Mouse (Mus musculus): ENCODE measurements around the gene Myo1d.
"Not testable (repeated sequence)": the region's sequence is repeated elsewhere in the genome, so short reads cannot be mapped to it uniquely, and the experiment has no call there.

The Myo1d gene

GRCm38 (mm10) chr11:80484191-80484791 lies 295.5 kb downstream of the Myo1d start:
- no peak for DNase-seq (ENCODE audit: low read depth in 1 of 2, low spot score in 2 of 2)

- DNase-seq (ENCODE audit: low read depth in 1 of 2, low spot score in 2 of 2), result no peak
Measured at GRCm38 (mm10) chr11:80483536-80484067, 296.2 kb downstream of the Myo1d start.

GRCm38 (mm10) chr11:80482921-80483320 lies 296.9 kb downstream of the Myo1d start:
- no peak for DNase-seq (ENCODE audit: low read depth in 1 of 2, low spot score in 2 of 2)

- no peak for DNase-seq (ENCODE audit: low read depth in 1 of 2, low spot score in 2 of 2)
Measured at GRCm38 (mm10) chr11:80482347-80482746, 297.5 kb downstream of the Myo1d start.

- no peak for DNase-seq (ENCODE audit: low read depth in 1 of 2, low spot score in 2 of 2)
Measured at GRCm38 (mm10) chr11:80481409-80482050, 298.3 kb downstream of the Myo1d start.

GRCm38 (mm10) chr11:80479906-80480866 lies 299.6 kb downstream of the Myo1d start:
- DNase-seq (ENCODE audit: low read depth in 1 of 2, low spot score in 2 of 2), result no peak

GRCm38 (mm10) chr11:80479425-80479824 lies 300.4 kb downstream of the Myo1d start:
- DNase-seq (ENCODE audit: low read depth in 1 of 2, low spot score in 2 of 2), result no peak

- DNase-seq (ENCODE audit: low read depth in 1 of 2, low spot score in 2 of 2), result no peak
Measured at GRCm38 (mm10) chr11:80478694-80479412, 301.0 kb downstream of the Myo1d start.

GRCm38 (mm10) chr11:80477341-80478199 lies 302.3 kb downstream of the Myo1d start:
- no peak for DNase-seq (ENCODE audit: low read depth in 1 of 2, low spot score in 2 of 2)

GRCm38 (mm10) chr11:80476222-80477189 lies 303.3 kb downstream of the Myo1d start, which contains the start of gene Cdk5r1:
Gene Cdk5r1, plus strand, starts transcription at chr11:80477023.
- peak; percentile 14 to 51 for DNase-seq (ENCODE audit: low read depth in 1 of 2, low spot score in 2 of 2)

GRCm38 (mm10) chr11:80475544-80475943 lies 304.3 kb downstream of the Myo1d start:
- DNase-seq (ENCODE audit: low read depth in 1 of 2, low spot score in 2 of 2), result no peak

GRCm38 (mm10) chr11:80474846-80475245 lies 305.0 kb downstream of the Myo1d start:
- DNase-seq (ENCODE audit: low read depth in 1 of 2, low spot score in 2 of 2), result no peak

- no peak for DNase-seq (ENCODE audit: low read depth in 1 of 2, low spot score in 2 of 2)
Measured at GRCm38 (mm10) chr11:80474175-80474691, 305.6 kb downstream of the Myo1d start.

- no peak for DNase-seq (ENCODE audit: low read depth in 1 of 2, low spot score in 2 of 2)
Measured at GRCm38 (mm10) chr11:80471836-80472605, 307.8 kb downstream of the Myo1d start.

- not testable (repeated sequence) for DNase-seq (ENCODE audit: low read depth in 1 of 2, low spot score in 2 of 2)
Measured at GRCm38 (mm10) chr11:80463605-80464130, 316.2 kb downstream of the Myo1d start.

GRCm38 (mm10) chr11:80453198-80453597 lies 326.6 kb downstream of the Myo1d start:
- DNase-seq (ENCODE audit: low read depth in 1 of 2, low spot score in 2 of 2), result no peak

- DNase-seq (ENCODE audit: low read depth in 1 of 2, low spot score in 2 of 2), result no peak
Measured at GRCm38 (mm10) chr11:80452242-80452641, 327.6 kb downstream of the Myo1d start.
